Mouse (Mus musculus): ENCODE measurements around the gene Slc6a14. TPM values are rescaled to one million over a fixed set of nuclear protein-coding genes. Genes with fewer than 3 reads are reported as not detected.

Slc6a14 gene
- total RNA-seq (2021), result under 1 TPM; 0.07 to 0.21 TPM
- long read RNA-seq, experiment 1, partial matches to known transcripts, result 0 of 1 reads
- long read RNA-seq, experiment 1, other reads (novel, unspliced or antisense), result 0 of 1 reads
- long read RNA-seq, experiment 2, result 0 reads

- DNase-seq, result no peak
These were observed at the start of gene Slc6a14 for GRCm38 (mm10) chrX:21714829-21715228. TSS of gene Slc6a14 (plus strand) at chrX:21714896.

GRCm38 (mm10) chrX:21670896-21671295, 43.8 kb upstream of the Slc6a14 start:
- DNase-seq, result peak in 1 of 2 experiments; percentile 1

- no peak for DNase-seq
These were observed 19.5 kb upstream of the Slc6a14 start for GRCm38 (mm10) chrX:21695220-21695619.

GRCm38 (mm10) chrX:21695687-21696086, 19.0 kb upstream of the Slc6a14 start:
- DNase-seq, result no peak

GRCm38 (mm10) chrX:21701646-21702045, 13.1 kb upstream of the Slc6a14 start:
- no peak for DNase-seq

- no peak for DNase-seq
These were observed 10.2 kb upstream of the Slc6a14 start for GRCm38 (mm10) chrX:21704470-21704869.

- DNase-seq, result no peak
These were observed 597 bp downstream of the Slc6a14 start for GRCm38 (mm10) chrX:21715293-21715692.

GRCm38 (mm10) chrX:21716885-21717284, 2.2 kb downstream of the Slc6a14 start:
- no peak for DNase-seq

GRCm38 (mm10) chrX:21744997-21745396, 30.3 kb downstream of the Slc6a14 start, which contains the start of gene Gm28269:
TSS of gene Gm28269 (minus strand) at chrX:21745097.
- DNase-seq, result no peak

Other genes starting within 250 kb of the Slc6a14 start
- gene Agtr2, start 230.4 kb upstream of the Slc6a14 start, total RNA-seq (2021), result not detected
- not detected for gene Gm28269, start 30.2 kb downstream of the Slc6a14 start, total RNA-seq (2021)

All from heart, adult 18-20 months (tissue).